Mouse (Mus musculus) adrenal gland, adult (tissue): Measurements from ENCODE around the gene Triobp.
"Not testable (repeated sequence)": the region's sequence is repeated elsewhere in the genome, so short reads cannot be mapped to it uniquely, and the experiment has no call there.

Experiments
- DNase-seq, 2 experiments: peaks; one replicate each; pipeline ENCODE4 v3.0.0; 2022 to 2023; ENCODE audit warnings: low spot score in 1 of 2; ENCODE audit not compliant: inconsistent age in 2 of 2

The Triobp gene

GRCm38 (mm10) chr15:79028237-79028738, 80.8 kb downstream of the Triobp start, which contains the start of gene H1f0:
H1f0 (plus strand) TSS chr15:79028450.
- DNase-seq: peak; percentile 96 to 98

GRCm38 (mm10) chr15:79028823-79029484, 81.4 kb downstream of the Triobp start:
- no peak for DNase-seq

DNA sequence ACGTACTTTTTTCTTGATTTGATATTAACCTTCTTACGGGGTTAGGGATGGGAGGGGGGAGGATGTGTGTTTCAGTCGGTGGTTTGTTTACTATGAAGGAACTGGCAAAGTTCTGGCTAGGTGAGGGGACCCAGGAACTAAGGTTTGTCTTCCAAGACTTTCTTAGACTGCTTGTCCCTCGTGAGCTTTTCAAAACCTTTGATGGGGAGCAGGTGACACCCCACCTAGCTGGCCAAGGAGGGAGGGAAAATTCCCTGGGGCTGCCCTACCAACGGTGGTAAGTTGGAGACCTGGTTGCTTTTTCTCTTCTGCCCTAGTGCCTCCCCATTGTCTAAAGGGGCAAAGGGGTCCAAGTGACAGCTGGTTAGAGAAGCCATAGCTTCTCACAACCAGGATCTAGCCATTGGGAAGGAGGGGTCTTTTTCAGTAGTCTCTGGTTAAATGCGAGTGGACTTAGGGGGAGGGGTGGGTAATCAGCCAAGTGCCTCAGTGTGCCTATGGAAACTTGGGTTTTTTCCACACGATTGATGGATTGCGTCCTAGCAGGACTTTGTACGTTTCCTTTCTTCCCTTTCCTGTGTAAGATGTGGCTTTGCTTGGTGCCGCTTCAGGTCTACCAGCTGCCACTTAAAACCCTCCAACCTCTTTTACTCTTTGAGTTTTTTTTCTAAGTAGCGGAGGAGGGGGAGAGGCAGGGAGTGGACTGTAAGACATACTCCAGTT, 82.2 kb downstream of the Triobp start:
- DNase-seq: peak in 1 of 2 experiments; percentile 80

DNA sequence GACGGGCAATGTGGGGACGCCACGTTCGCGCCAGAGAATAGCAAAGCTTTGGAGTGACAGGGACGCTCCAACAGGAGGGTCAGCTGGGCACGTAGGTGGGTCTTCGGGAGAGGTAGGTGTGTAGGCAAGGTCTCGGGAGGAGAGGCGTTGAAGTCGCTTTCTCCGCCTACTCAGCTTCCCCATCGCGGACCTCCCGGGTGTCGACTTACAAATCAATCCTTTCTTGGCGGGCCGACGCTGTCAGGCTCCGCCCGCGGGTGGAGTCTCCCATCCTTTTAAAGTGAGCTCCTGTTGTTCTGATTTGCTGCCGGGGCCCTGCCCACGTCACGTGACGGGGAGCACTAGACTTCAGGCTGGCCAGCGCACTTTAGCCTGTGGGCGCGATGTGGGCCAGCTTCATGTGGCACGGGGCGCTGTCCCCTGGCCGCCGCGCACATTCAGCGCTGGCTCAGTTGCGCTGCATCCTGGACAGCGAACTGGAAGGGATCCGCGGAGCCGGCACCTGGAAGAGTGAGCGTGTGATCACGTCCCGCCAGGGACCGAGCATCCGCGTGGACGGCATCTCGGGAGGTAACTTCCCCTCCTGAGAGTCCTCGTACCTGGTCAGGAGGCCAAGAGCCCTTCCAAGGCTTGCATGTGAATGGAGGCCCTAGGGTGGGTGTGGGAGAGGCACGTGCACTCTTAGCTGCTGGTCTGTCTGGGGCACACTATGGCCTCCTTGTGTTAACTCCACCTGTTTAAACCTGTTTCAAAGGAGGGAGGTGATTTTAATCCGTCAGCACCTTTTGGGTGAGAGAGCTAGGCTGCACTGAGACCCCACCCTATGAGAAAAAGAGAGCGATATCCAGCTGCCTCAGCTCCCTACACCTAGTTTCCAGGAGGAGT, 83.3 kb downstream of the Triobp start:
- DNase-seq: peak; percentile 95 to 96

DNA sequence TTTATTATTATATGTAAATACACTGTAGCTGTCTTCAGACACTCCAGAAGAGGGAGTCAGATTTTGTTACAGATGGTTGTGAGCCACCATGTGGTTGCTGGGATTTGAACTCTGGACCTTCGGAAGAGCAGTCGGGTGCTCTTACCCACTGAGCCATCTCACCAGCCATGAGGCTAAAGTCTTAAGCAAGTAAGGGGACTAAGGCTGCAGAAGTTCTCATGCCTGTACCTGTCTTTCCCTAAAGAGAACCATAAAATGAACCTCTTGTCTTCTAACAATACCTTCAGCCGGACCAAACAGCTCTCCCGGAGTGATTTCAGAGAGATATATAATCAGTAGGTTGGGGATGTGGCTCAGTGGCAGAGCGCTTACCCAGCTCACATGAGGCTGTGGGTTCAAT, 84.4 kb downstream of the Triobp start:
- not testable (repeated sequence) for DNase-seq

- peak; percentile 81 to 92 for DNase-seq
These were observed 90.4 kb downstream of the Triobp start for GRCm38 (mm10) chr15:79037913-79038328.

- no peak for DNase-seq
These were observed 90.8 kb downstream of the Triobp start for GRCm38 (mm10) chr15:79038331-79038730.

GRCm38 (mm10) chr15:79038853-79039252, 91.3 kb downstream of the Triobp start:
- peak; percentile 89 to 94 for DNase-seq

GRCm38 (mm10) chr15:79040501-79041416, 93.2 kb downstream of the Triobp start:
- no peak for DNase-seq

DNA sequence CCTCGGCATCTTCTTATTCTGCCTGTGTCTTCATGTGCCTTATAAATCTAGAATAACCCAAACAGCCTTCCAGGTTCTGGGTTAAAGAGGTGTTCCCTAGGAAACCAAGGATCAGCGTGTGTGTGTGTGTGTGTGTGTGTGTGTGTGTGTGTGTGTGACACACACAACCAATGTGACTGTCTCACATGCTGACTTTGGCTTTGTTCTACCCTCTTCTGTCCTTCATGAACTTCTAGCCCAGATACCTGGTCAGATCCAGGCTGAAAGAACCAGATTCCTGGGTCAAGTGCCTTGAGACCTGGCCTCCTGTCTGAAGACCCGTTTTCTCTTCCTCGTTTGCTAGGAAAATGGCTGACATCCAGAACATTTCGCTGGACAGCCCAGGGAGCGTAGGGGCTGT, 94.1 kb downstream of the Triobp start, which contains the start of gene Galr3:
Gene Galr3 (plus strand): TSS at position 301 of the 400 bp plus-strand sequence.
- no peak for DNase-seq

- DNase-seq: peak in 1 of 2 experiments; percentile 61
These were observed 95.4 kb downstream of the Triobp start for GRCm38 (mm10) chr15:79042721-79043491.

- no peak for DNase-seq
These were observed 97.3 kb downstream of the Triobp start for GRCm38 (mm10) chr15:79044837-79045236.

DNA sequence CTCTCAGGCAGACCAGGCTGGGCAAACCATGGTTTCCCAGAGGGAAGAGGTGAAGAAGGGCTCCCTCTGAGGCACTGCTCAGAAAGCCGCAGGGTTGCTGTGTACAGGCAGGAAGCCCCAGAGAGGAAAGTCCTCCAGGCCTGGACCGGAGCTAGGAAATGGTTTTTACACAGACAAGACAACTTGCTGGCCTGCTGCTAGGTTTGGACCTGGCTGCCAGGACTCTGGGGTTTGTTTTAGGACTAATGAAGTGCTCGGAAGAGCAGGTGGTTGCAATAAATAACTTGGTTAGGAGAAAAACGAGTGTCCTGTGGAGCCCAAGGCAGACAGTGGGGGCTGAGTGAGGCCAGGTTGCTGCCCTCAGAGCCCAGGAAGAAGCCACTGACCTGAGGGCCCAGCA, 100.7 kb downstream of the Triobp start:
- DNase-seq: no peak

GRCm38 (mm10) chr15:79050160-79050845, 102.8 kb downstream of the Triobp start:
- no peak for DNase-seq

- no peak for DNase-seq
These were observed 103.4 kb downstream of the Triobp start for GRCm38 (mm10) chr15:79050964-79051363.

DNA sequence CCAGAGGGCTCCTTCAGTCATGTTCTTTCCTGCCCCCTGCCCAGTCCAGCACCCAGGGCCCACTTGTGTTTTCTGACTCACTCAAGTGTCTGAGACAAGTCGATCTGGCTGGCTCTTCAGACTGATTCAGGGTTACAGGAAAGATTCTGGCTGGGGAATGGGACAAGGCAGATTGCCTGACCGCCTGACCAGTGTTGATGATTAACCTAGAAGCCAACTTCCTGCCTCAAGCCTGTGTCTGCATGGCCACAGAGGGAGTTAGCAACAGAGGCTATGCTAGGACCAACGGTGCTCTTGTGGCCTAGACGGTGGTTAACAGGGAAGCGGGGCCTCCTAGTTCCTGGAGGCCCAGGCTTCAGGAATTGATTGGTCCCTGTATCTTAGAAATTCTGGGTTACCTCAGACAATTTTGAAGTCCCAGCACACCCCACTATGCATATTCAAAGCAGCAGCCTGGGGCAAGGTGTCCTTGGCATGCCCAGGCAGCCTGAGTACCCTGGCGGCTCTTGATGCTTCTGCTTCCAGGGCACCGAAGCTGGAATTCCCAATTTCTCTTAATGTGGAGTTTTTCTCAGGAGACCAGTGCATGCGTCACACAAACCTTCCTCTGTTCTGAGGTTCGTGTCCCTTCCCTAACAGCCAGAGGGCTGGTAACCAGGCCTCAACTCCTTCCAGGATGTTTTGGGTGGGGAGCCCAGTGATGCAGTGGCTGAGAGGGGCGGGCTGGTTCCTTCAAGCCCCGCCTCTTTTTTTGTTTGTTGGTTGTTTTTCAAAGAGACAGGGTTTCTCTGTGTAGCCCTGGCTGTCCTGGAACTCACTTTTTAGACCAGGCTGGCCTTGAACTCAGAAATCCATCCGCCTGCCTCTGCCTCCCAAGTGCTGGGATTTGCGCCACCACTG, 104.2 kb downstream of the Triobp start:
- no peak for DNase-seq

DNA sequence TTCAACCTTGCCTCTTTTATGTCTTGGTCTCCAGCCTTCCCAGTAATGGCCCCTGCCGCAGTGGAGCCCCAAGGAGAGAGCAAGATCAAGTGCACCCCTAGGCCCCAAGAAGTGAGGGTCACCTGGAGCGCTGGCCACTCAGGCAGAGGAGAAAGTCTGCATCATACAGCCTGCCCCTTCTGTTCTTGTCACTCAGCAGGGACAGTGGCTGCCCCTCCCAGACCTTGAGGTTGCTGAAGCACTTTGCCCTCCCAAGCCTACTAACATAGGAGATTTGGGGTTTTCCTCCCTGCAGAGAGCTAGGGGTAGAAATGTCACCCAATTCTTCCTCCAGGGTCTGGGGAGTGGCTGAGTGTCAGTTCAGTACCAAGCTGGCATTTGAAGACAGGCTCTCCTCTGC, 104.8 kb downstream of the Triobp start:
- DNase-seq: no peak
